Mouse (Mus musculus) testis, adult 10 weeks (tissue): ENCODE data around the gene Zfp316. TPM values are rescaled to one million over a fixed set of nuclear protein-coding genes. Genes with fewer than 3 reads are reported as not detected.

Experiments used
- polyA plus RNA-seq: library from polyadenylated mRNA; stranded (reverse); fragments of 350-450 nt; fragmentation: Illumina TruSeq; extraction: RNeasy Lipid Tissue Mini Kit (QIAGEN cat#74804); gene quantifications from one replicate; pipeline ENCODE4 v1.2.3, GENCODE M21; 2014; ENCODE audit warnings: low read depth, low replicate concordance

Gene Zfp316
- polyA plus RNA-seq: 0.52 TPM

GRCm38 (mm10) chr5:143269363-143270150 lies at the start of gene Zfp316:
Zfp316 (minus strand) TSS chr5:143270022.

GRCm38 (mm10) chr5:143314730-143315513 lies 45.1 kb upstream of the Zfp316 start, which contains the start of gene E130309D02Rik:
E130309D02Rik (minus strand) TSS chr5:143315360.

GRCm38 (mm10) chr5:143293404-143293803 lies 23.6 kb upstream of the Zfp316 start, which contains the start of gene Zfp853:
Zfp853 (minus strand) TSS chr5:143293623.

GRCm38 (mm10) chr5:143235028-143235693 lies 34.7 kb downstream of the Zfp316 start, which contains the start of gene Zfp12:
Zfp12 (plus strand) TSS chr5:143235163.

GRCm38 (mm10) chr5:143226790-143227189 lies 43.0 kb downstream of the Zfp316 start, which contains the start of gene Spdye4a:
Spdye4a (minus strand) TSS chr5:143226890.

Other genes with a start within 250 kb of the Zfp316 start
- 149 TPM for gene Rnf216, start 157.0 kb downstream of the Zfp316 start, polyA plus RNA-seq
- gene Olfr718-ps1, start 122.4 kb downstream of the Zfp316 start, polyA plus RNA-seq: 0.07 TPM
- gene Rbak, start 89.2 kb downstream of the Zfp316 start, polyA plus RNA-seq: 4.0 TPM
- 35.2 TPM for gene Spdye4b, start 89.0 kb downstream of the Zfp316 start, polyA plus RNA-seq
- gene Spdye4a, start 43.1 kb downstream of the Zfp316 start, polyA plus RNA-seq: 8.0 TPM
- 5.0 TPM for gene Zfp12, start 34.9 kb downstream of the Zfp316 start, polyA plus RNA-seq
- not detected for gene Zfp853, start 23.6 kb upstream of the Zfp316 start, polyA plus RNA-seq
- 1.7 TPM for gene E130309D02Rik, start 45.3 kb upstream of the Zfp316 start, polyA plus RNA-seq
- 43.3 TPM for gene Zdhhc4, start 59.2 kb upstream of the Zfp316 start, polyA plus RNA-seq
- gene Grid2ip, start 87.3 kb upstream of the Zfp316 start, polyA plus RNA-seq: not detected
- gene Kdelr2, start 133.8 kb upstream of the Zfp316 start, polyA plus RNA-seq: 34.5 TPM
- 0.39 TPM for gene Daglb, start 194.6 kb upstream of the Zfp316 start, polyA plus RNA-seq